Mouse (Mus musculus): Measurements from ENCODE around the gene Chrng. TPM values are rescaled to one million over a fixed set of nuclear protein-coding genes. Genes with fewer than 3 reads are reported as not detected.
A peak's percentile ranks its signal among the peaks of the same experiment; 100 is the strongest.

Chrng gene
- polyA plus RNA-seq, 1 experiment from 2014 or later = 5.0 TPM

GRCm38 (mm10) chr1:87186261-87187036 is 18.0 kb upstream of the Chrng start:
- peak overlapping the region; percentile 48 for H3K4me3 ChIP-seq (ENCODE audit: low read depth, low read length)
- peak; percentile 34 for DNase-seq (ENCODE audit: low spot score)
- no peaks in the 10 kb centered on the region for H3K9me3 ChIP-seq (ENCODE audit: control insufficient read depth, low read length)
- no peaks in the 10 kb centered on the region for H3K36me3 ChIP-seq (ENCODE audit: control insufficient read depth, insufficient read depth, low read length)
- 2% methylated on average over 53 of the region's 54 CpGs for WGBS
- H3K9ac ChIP-seq (ENCODE audit: low read length) = peak overlapping the region; percentile 49
- H3K4me1 ChIP-seq (ENCODE audit: control insufficient read depth, insufficient read depth, low read length) = no peaks in the 10 kb centered on the region
- peaks cover 39% of the 10 kb centered on the region for H3K27me3 ChIP-seq (ENCODE audit: control insufficient read depth, insufficient read depth, low read length)
- peak; percentile 29 for ATAC-seq (ENCODE audit: insufficient read depth, low FRiP score, low TSS enrichment)
- peak overlapping the region; percentile 81 for H3K4me2 ChIP-seq (ENCODE audit: low read depth)
- no peak overlapping the region for H3K27ac ChIP-seq (ENCODE audit: low read depth, low read length)

- no peaks in the 10 kb centered on the region for H3K36me3 ChIP-seq (ENCODE audit: control insufficient read depth, insufficient read depth, low read length)
- peaks cover 39% of the 10 kb centered on the region for H3K27me3 ChIP-seq (ENCODE audit: control insufficient read depth, insufficient read depth, low read length)
- H3K4me2 ChIP-seq (ENCODE audit: low read depth) = peak overlapping the region; percentile 81
- no peak overlapping the region for H3K27ac ChIP-seq (ENCODE audit: low read depth, low read length)
- peak overlapping the region; percentile 48 for H3K4me3 ChIP-seq (ENCODE audit: low read depth, low read length)
- no peaks in the 10 kb centered on the region for H3K9me3 ChIP-seq (ENCODE audit: control insufficient read depth, low read length)
- peak overlapping the region; percentile 49 for H3K9ac ChIP-seq (ENCODE audit: low read length)
- under 1% methylated on average over 15 of the region's 15 CpGs for WGBS
- H3K4me1 ChIP-seq (ENCODE audit: control insufficient read depth, insufficient read depth, low read length) = no peaks in the 10 kb centered on the region
- ATAC-seq (ENCODE audit: insufficient read depth, low FRiP score, low TSS enrichment) (peak; percentile 32; the same call in 1 of the 2 replicates), DNase-seq (ENCODE audit: low spot score) (peak; percentile 86)
Measured at GRCm38 (mm10) chr1:87187037-87187355, 17.5 kb upstream of the Chrng start.

GRCm38 (mm10) chr1:87190429-87190828 is 14.0 kb upstream of the Chrng start, which contains the start of gene Chrnd:
TSS of gene Chrnd (plus strand) at chr1:87190607.
- WGBS = 26% methylated on average over 4 of the region's 4 CpGs
- H3K27ac ChIP-seq (ENCODE audit: low read depth, low read length) = no peak within 1 kb of the TSS
- H3K4me1 ChIP-seq (ENCODE audit: control insufficient read depth, insufficient read depth, low read length) = no peaks in the 10 kb centered on the region
- no peak within 1 kb of the TSS for H3K4me2 ChIP-seq (ENCODE audit: low read depth)
- H3K9me3 ChIP-seq (ENCODE audit: control insufficient read depth, low read length) = no peaks in the 10 kb centered on the region
- H3K36me3 ChIP-seq (ENCODE audit: control insufficient read depth, insufficient read depth, low read length) = no peaks in the 10 kb centered on the region
- peaks cover 14% of the 10 kb centered on the region for H3K27me3 ChIP-seq (ENCODE audit: control insufficient read depth, insufficient read depth, low read length)
- DNase-seq (ENCODE audit: low spot score) (no peak), ATAC-seq (ENCODE audit: insufficient read depth, low FRiP score, low TSS enrichment) (no peak)
- no peak within 1 kb of the TSS for H3K4me3 ChIP-seq (ENCODE audit: low read depth, low read length)
- H3K9ac ChIP-seq (ENCODE audit: low read length) = no peak within 1 kb of the TSS

- 82% methylated on average over 9 of the region's 9 CpGs for WGBS
- H3K4me1 ChIP-seq (ENCODE audit: control insufficient read depth, insufficient read depth, low read length) = no peaks in the 10 kb centered on the region
- no peaks in the 10 kb centered on the region for H3K36me3 ChIP-seq (ENCODE audit: control insufficient read depth, insufficient read depth, low read length)
- H3K27me3 ChIP-seq (ENCODE audit: control insufficient read depth, insufficient read depth, low read length) = no peaks in the 10 kb centered on the region
- no peak overlapping the region for H3K9ac ChIP-seq (ENCODE audit: low read length)
- ATAC-seq (ENCODE audit: insufficient read depth, low FRiP score, low TSS enrichment) (no peak), DNase-seq (ENCODE audit: low spot score) (no peak)
- no peak overlapping the region for H3K4me3 ChIP-seq (ENCODE audit: low read depth, low read length)
- H3K9me3 ChIP-seq (ENCODE audit: control insufficient read depth, low read length) = no peaks in the 10 kb centered on the region
- no peak overlapping the region for H3K4me2 ChIP-seq (ENCODE audit: low read depth)
- H3K27ac ChIP-seq (ENCODE audit: low read depth, low read length) = no peak overlapping the region
Measured at GRCm38 (mm10) chr1:87197296-87197695, 7.2 kb upstream of the Chrng start.

- Histone ChIP-seq H3K4me2 (ENCODE audit: low read depth) (no peak overlapping the region), H3K4me1 (ENCODE audit: control insufficient read depth, insufficient read depth, low read length) (no peaks in the 10 kb centered on the region), H3K4me3 (ENCODE audit: low read depth, low read length) (no peak overlapping the region), H3K27me3 (ENCODE audit: control insufficient read depth, insufficient read depth, low read length) (no peaks in the 10 kb centered on the region), H3K9me3 (ENCODE audit: control insufficient read depth, low read length) (no peaks in the 10 kb centered on the region), H3K27ac (ENCODE audit: low read depth, low read length) (no peak overlapping the region), H3K9ac (ENCODE audit: low read length) (no peak overlapping the region), H3K36me3 (ENCODE audit: control insufficient read depth, insufficient read depth, low read length) (no peaks in the 10 kb centered on the region)
- WGBS = 76% methylated on average over 12 of the region's 12 CpGs
- ATAC-seq (ENCODE audit: insufficient read depth, low FRiP score, low TSS enrichment) (no peak), DNase-seq (ENCODE audit: low spot score) (no peak)
Measured at GRCm38 (mm10) chr1:87198119-87199065, 6.1 kb upstream of the Chrng start.

- Histone ChIP-seq H3K27ac (ENCODE audit: low read depth, low read length) (no peak overlapping the region), H3K4me2 (ENCODE audit: low read depth) (no peak overlapping the region), H3K4me1 (ENCODE audit: control insufficient read depth, insufficient read depth, low read length) (no peaks in the 10 kb centered on the region), H3K9me3 (ENCODE audit: control insufficient read depth, low read length) (no peaks in the 10 kb centered on the region), H3K4me3 (ENCODE audit: low read depth, low read length) (no peak overlapping the region), H3K27me3 (ENCODE audit: control insufficient read depth, insufficient read depth, low read length) (peaks cover 2% of the 10 kb centered on the region; the same call in 1 of the 2 replicates), H3K9ac (ENCODE audit: low read length) (no peak overlapping the region), H3K36me3 (ENCODE audit: control insufficient read depth, insufficient read depth, low read length) (no peaks in the 10 kb centered on the region)
- DNase-seq (ENCODE audit: low spot score) = no peak
- ATAC-seq (ENCODE audit: insufficient read depth, low FRiP score, low TSS enrichment) = no peak
- WGBS = 76% methylated on average over 2 of the region's 2 CpGs
Measured at GRCm38 (mm10) chr1:87200811-87201210, 3.6 kb upstream of the Chrng start.

GRCm38 (mm10) chr1:87201848-87202247 is 2.6 kb upstream of the Chrng start:
- Histone ChIP-seq H3K4me2 (ENCODE audit: low read depth) (no peak overlapping the region), H3K9me3 (ENCODE audit: control insufficient read depth, low read length) (no peaks in the 10 kb centered on the region), H3K27ac (ENCODE audit: low read depth, low read length) (no peak overlapping the region), H3K4me3 (ENCODE audit: low read depth, low read length) (no peak overlapping the region), H3K36me3 (ENCODE audit: control insufficient read depth, insufficient read depth, low read length) (no peaks in the 10 kb centered on the region), H3K4me1 (ENCODE audit: control insufficient read depth, insufficient read depth, low read length) (no peaks in the 10 kb centered on the region), H3K27me3 (ENCODE audit: control insufficient read depth, insufficient read depth, low read length) (peaks cover 6% of the 10 kb centered on the region; the same call in 1 of the 2 replicates), H3K9ac (ENCODE audit: low read length) (no peak overlapping the region)
- DNase-seq (ENCODE audit: low spot score) (no peak), ATAC-seq (ENCODE audit: insufficient read depth, low FRiP score, low TSS enrichment) (no peak)
- 52% methylated on average over 1 of the region's 1 CpGs for WGBS

GRCm38 (mm10) chr1:87203779-87204178 is 678 bp upstream of the Chrng start:
- Histone ChIP-seq H3K36me3 (ENCODE audit: control insufficient read depth, insufficient read depth, low read length) (no peaks in the 10 kb centered on the region), H3K9ac (ENCODE audit: low read length) (no peak overlapping the region), H3K4me2 (ENCODE audit: low read depth) (no peak overlapping the region), H3K9me3 (ENCODE audit: control insufficient read depth, low read length) (no peaks in the 10 kb centered on the region), H3K27ac (ENCODE audit: low read depth, low read length) (no peak overlapping the region), H3K27me3 (ENCODE audit: control insufficient read depth, insufficient read depth, low read length) (peaks cover 9% of the 10 kb centered on the region; the same call in 1 of the 2 replicates), H3K4me3 (ENCODE audit: low read depth, low read length) (no peak overlapping the region), H3K4me1 (ENCODE audit: control insufficient read depth, insufficient read depth, low read length) (no peaks in the 10 kb centered on the region)
- 84% methylated on average over 5 of the region's 5 CpGs for WGBS
- ATAC-seq (ENCODE audit: insufficient read depth, low FRiP score, low TSS enrichment) (no peak), DNase-seq (ENCODE audit: low spot score) (no peak)

Measured in neural tube, embryonic 11.5 days (tissue).